Mouse (Mus musculus) retina, postnatal 1 day (tissue): ENCODE results near the gene Akap13.

Experiments
- DNase-seq: peaks from one replicate; pipeline ENCODE4 v3.0.0-alpha.2; 2012

Gene Akap13

GRCm38 (mm10) chr7:75568276-75568675, 112.9 kb downstream of the Akap13 start:
- no peak for DNase-seq

DNA sequence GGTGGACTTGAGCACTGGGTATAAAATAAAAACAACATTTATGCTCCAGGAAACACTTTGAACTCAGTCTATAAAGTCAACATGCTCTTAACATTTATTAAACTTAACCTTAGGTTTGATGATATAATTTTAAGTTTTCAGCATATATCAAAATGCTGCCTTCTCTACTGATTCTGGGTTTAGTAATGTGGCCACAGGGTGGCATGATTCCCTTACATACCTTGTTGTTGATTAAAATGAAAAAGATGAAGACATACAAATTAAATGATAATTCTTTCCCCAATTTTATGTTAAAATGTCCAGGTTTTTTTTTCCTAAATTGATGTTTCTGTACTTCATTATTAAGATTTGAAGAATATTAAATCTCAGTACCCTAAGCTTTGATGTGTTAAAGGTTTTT, 113.5 kb downstream of the Akap13 start:
- DNase-seq: no peak

GRCm38 (mm10) chr7:75570218-75570617, 114.9 kb downstream of the Akap13 start:
- no peak for DNase-seq

DNA sequence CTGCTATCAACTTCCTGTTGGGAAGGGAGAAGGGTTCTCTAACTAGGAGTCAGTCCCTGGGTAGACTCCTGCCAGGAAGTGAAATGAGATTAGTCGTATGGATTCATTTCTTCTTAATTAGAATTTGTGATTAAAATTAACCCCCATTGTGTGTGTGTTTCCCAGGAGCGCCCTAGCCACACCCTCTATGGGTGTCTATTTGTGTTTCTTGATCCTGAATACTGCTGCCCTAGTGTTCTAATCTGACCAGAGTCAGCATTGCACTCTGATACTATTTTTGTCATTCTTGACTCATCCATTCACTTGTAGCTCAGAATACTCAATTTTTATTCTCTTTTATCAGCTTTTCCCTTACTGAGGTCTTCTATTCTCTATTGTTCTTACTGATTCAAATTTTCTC, 115.7 kb downstream of the Akap13 start:
- DNase-seq: no peak

DNA sequence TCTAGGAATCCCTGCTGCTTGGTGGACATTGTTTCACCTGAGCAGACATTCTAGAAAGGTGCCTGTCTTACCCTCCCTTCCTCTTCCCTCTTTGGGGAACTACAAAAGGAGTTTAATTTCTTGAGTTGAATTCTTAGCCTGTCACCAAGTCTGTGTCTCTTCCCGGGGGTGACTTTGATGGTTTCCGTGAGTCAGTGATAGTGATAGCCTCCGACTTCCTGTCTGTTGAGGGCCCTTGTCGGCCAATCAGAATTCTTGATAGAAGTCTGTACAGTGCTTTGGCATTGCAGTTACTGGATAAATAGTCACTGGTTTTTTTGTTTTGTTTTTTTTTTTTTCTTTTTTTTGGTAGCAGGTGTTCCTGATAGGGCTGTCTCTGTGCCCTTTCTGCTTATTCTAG, 116.8 kb downstream of the Akap13 start:
- no peak for DNase-seq

DNA sequence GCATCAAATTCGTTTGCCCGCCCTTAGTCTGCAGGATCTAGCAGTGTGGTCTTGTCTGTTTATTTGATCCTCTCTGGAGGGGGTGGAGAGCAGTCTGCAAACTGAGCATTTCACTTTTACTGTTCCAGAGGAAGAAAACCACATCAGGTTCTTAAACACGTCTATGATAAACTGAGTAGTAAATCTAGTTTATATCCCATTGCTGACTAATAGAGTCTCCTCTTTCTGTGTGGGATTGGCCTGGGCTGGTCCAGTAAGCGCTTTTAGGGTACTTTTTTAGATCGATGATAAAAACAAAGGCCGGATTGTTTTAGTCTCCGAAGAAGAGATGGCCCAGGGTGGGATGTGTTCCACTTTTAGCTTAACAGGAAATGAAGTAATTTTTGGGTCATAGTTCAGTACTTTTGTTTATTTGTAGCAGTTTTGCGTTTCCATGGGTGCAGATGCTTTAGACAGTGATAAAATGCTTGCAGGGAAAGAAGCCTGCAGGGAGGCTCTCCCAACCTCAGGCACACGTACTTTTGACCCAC, 119.9 kb downstream of the Akap13 start:
- DNase-seq: peak; percentile 17

DNA sequence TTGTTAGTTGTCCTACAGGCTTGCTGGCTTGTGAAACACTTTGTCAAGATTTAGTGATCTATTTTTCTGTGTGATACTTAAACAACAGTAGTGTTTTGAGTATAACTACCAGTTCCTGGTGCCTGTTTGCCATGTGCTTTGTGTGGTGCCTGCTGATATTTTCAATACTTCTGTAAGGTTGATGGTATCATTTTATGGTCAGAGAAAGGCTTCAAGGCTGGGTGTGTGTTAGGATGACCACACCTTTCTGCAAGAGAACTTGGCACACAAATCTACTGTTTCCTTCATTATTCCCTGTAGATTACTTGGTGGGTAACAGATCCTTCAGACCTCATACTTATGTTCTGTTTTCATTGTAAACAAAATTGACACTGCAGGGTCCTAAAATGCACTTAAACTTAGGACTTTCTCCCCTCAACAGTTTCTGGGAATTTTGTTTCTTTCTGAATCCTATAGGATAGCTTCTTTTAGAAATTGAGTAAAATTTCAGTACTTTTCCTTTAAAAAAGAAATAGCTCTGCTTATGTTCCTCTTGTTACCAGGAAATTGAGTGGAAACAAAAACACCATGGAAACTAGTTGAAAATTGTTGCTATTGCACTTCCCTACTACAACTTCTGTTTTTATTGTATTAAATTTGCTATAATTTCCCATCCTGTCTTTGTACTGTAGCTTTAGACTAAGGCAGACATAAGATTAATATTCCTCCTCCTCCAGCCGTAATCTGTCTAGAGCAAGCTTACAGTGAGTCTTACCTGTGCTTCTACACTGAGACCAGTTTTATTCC, 120.7 kb downstream of the Akap13 start:
- DNase-seq: no peak

- DNase-seq: no peak
These were observed 121.5 kb downstream of the Akap13 start for GRCm38 (mm10) chr7:75576851-75577250.

- DNase-seq: no peak
These were observed 122.0 kb downstream of the Akap13 start for GRCm38 (mm10) chr7:75577353-75577752.

GRCm38 (mm10) chr7:75578647-75579046, 123.3 kb downstream of the Akap13 start:
- DNase-seq: no peak

- no peak for DNase-seq
These were observed 126.8 kb downstream of the Akap13 start for GRCm38 (mm10) chr7:75582091-75582490.

- DNase-seq: no peak
These were observed 128.8 kb downstream of the Akap13 start for GRCm38 (mm10) chr7:75584100-75584499.

DNA sequence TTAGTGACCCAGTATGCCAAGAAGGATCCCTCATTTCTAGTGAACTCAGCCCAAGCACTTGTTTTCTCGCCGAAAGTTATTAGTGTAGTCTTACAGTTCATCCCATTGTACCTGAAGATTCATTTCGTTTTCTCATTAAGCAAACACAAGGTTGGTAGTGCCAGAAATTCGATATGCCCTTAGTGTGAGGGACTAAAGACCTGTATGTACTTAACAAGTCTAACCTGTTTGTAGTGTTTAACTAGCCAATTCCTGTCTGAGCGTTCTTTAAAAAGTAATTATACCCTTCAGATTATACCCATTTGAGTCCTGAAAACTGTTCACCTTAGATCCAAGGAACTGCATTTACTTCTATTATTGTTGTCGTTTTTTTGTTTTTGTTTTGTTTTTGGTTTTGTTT, 130.1 kb downstream of the Akap13 start:
- DNase-seq: no peak

- no peak for DNase-seq
These were observed 130.8 kb downstream of the Akap13 start for GRCm38 (mm10) chr7:75586113-75586512.

DNA sequence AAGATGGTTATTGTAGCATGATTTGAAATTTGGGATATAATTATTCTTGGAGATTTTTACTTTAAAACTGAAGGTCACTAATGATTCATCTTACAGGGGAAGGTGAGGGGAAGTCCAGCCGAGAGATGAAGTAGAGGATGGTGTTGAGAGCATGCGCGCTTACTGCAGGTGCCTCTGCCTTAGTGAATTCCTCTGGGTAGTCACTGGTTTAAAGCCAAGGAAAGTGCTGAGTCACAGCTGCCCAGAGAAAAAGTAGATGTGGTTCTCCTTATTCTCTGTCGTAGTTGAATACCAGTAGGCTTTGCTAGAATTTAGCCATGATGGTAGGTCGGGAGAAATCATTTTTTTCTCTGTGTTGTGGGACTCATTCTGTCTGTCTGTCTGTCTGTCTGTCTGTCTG, 132.4 kb downstream of the Akap13 start:
- no peak for DNase-seq

DNA sequence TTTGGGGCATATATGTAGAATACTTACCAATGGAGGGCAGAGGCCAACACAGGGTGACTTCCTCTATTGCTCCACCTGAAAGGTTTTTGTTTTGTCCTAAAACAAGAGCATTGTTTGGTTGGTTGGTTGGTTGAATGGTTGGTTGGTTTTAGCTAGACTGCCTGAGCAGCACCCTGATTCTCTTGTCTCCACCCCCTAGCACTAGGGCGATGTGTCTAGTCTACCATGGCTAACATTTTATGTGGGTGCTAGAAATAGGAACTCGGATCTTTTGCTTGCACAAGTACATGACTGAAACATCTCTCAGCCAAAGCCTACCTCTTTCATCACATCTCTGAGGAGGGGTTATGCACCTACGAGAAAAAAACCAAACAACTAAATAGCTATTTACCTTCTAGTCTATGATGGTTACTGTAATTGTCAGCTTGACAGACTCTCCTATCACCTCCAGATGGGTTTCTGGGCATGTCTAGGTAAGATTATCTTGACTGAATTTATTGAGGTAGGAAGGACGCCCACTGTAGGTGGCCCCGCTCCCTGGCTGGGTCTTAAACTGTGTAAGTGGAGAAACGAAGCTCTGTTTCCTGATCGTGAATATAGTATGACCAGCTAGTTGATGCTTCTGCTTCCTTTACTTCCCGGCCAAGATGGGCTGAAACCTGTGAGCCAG, 134.1 kb downstream of the Akap13 start:
- DNase-seq: no peak

DNA sequence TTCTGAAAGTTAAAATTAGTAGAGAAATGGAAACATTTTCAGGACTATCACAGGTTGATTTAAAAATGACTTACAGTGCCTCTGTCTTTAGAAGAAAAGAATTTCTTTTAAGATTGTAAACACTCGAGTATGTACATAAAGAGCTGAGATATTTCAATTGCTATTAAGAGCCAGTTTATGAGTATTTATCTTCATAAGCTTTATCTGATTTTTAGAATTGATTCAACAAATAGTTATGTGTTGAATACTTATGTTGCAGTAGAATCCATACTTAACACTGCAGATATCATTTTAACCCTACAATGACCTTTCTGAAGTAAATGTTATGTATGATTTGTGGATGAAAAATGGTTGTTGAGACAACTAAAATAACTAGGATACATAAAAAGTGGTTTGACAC, 136.6 kb downstream of the Akap13 start:
- no peak for DNase-seq

GRCm38 (mm10) chr7:75594801-75595200, 139.5 kb downstream of the Akap13 start:
- DNase-seq: no peak

DNA sequence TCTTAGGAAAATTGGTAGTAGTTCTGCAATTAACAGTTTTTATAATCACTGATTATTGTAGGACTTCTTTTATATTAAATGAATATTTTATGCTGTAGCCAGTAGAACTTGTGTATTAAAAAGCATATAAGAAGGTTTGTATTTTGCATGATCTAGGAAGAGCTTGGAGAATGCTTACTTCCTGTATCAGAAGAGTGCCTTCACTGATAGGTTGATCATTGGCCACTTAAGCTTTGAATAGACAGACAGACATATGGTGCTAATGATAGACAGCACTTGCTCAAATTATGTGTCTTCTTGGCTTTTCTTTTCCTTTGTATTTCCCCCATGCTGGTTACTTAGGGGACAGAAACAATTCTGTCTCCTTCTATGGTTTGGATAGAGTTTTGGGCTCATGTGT, 139.9 kb downstream of the Akap13 start:
- DNase-seq: no peak

GRCm38 (mm10) chr7:75596058-75596748, 140.9 kb downstream of the Akap13 start:
- no peak for DNase-seq

- no peak for DNase-seq
These were observed 142.5 kb downstream of the Akap13 start for GRCm38 (mm10) chr7:75597840-75598239.

DNA sequence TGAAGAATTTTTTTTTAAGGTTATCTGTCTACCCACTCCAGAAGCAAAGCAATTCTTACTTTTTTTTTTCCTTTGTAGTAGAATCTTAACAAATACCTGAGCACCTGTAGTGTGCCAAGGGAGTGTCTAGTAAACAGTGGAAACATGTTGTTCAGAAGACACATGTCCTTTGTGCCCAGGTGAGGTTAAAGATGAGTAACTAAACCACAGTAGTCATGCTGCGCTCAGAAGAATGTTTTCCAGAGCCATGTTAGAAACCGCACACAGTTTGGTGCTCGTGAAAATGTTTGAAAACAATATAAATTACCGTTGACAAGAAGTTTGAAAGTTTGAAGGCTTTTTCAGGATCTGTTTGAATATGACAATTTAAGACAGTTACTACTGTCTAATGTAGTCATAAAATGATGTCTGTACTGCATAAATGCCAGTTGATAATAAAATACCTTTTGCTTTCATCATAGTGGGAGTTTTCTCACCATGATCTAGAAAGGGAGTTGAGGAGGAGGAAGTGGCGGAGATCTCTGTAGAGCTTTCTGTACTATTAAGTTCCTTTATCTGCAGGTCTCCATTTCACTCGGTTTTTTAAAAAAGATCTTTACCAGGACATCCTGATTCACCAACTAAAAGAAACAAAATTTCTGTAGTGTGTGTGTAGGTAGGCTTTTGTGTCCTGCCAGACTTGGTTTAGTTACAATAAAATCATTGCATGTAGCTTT, 145.2 kb downstream of the Akap13 start:
- DNase-seq: no peak

DNA sequence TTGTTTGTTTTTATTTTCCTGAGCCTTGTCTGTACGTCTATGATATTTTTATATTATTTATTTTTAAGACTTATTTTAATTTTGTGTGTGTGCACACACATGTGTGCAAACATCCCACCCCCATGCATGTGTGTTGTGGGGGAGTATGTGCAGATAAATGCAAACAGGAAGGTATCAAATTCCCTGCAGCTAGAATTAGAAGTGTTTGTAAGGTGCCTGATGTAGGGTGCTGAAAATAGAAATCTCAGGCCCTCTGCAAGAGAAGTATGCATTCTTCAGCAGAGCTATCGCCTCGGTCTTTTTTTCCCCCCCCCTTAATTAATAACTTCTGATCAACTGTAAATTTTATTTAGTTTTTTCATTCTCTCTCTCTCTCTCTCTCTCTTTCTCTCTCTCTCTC, 151.9 kb downstream of the Akap13 start:
- DNase-seq: no peak
